Mouse (Mus musculus): ENCODE measurements at regions not wholly inside any gene's neighbourhood (a gene's known extent, or its start where the extent isn't known, plus 50 kb on each side); places are given as distances from the start of the nearest gene placed in this dataset.

DNA sequence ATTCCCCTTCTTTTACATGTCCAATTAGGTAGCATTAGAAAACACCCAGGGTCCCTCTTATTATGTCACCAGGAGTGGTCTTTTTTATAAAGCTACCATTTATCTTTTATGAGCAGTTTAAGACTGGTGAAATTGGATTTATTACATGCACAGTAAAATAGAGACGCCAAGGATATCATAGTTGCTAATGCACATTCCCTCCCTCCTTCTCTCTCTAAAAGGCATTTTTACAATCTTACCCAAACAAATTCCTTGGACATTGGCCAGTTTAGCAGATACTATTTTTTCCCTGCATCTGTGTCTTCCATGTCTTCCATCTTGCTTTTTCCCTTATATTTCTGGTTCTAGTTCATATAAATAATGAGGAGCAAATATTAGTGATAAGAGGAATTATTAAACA lies 186.7 kb upstream of the Robo2 start:
- no peak for DNase-seq

DNA sequence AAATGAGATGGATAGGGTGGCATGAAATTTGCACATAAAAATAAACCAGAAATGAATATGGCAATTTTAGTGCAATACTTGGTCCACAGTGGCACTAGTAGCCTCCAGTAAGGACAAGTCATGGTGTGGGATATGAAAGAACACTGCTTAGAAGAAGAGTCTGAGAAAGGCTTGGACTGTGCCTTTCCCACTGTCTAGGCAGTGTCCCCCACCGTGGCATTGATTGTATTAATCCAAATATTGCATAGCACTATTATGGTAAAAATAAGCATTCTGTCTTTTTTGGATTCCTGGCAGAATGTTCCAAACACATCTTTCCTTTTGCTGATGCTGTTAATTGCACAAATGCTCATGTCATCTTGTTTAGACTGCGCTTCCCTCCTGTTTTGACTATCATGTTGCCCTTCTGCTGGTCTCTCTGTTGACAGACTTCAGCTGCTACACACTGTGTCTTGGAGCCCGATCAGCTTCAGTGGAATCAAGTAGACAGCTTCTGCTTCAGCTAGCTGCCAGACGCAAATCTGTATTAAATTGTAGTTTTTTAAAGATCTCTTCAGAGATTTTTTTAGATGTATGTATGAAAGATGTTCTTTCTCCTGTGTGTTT lies 186.2 kb upstream of the Robo2 start:
- no peak for DNase-seq

DNA sequence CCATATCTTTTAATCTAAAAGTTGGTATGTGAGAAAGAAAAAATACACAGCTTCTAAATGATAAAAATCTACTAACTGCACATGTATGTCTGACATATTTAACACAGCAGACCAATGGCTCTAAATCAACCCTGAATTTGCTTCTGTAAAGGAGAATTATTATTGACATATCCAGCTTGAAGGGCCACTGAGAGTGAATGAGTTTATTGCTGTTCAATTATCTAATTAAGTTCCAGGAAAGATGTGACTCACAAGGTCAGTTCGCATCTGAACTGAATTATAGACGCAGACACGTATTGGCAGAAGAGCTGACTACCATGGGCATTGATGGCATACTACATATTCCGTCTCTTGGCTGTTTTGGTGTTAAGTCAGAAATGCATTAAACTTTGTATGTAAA lies 180.3 kb upstream of the Robo2 start:
- DNase-seq, result no peak

DNA sequence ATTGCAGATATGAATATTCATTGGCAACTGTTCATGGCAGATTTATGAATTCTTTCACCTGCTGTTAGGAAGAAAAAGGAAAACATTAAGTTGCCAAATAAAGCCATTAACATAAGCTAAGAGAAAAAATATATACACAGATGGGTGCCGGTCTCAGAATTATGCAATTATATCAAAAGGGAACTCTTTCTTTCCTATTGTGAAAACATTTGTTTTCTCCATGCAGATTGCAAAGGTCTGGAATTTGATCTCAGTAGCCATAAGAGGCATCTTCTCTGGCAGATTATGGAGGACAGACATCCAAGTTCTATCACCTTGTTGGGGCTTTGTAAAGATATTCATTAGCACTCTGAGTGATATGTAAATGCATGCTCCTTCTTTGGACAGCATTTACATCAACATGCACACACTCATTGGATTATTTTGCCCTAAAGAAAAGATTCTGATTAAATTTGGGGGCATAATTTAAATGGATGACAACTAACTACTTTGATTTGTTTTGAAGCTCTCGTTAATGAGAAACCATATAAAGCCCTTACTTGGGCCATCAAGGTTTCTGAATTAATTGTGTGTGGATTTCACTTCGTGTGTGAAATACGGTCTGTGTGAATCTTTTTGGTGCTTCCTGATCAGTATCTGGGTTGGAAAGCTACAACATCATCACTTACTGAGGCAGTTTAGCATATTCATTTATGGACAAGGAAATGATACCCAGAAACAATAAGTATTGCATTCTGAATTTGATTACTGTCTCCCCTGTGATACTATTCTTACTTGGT lies 171.2 kb upstream of the Robo2 start:
- DNase-seq, result no peak

DNA sequence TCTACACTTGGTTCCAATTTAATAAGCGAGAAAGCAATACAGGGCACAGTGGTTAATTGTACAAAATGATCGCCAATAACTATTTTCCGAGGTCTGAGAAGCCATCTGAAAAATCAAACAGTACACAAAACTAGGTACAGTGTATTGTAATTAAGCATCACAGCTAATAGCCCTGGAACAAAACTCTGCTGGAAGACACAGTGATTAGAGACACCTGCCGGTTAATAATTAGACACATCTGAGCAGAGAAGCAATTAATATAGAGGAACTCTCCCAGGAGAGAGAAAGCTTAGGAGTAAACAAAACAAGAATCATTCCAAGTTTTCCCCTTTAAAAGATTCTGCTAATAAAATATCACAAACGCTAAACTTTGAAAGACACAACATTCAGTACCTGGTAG lies 136.7 kb upstream of the Robo2 start:
- DNase-seq, result no peak

DNA sequence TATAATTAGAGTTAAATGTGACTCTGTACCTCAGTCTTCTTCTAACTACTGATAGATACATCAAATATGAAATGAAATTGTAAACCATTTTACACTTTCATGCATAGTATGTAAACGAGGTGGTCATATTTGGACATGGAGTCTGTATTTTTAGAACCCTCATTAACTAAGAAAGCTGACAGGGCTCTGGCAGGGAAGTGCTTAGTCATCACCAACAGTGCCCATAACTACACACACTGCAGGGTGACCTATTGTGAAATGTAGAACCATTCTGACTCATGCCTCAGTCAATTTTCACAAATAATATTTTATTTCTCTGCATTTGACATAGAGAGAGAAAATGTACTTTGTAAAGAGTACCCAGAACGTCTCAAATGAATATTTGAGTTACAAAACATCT lies 118.9 kb upstream of the Robo2 start:
- no peak for DNase-seq

DNA sequence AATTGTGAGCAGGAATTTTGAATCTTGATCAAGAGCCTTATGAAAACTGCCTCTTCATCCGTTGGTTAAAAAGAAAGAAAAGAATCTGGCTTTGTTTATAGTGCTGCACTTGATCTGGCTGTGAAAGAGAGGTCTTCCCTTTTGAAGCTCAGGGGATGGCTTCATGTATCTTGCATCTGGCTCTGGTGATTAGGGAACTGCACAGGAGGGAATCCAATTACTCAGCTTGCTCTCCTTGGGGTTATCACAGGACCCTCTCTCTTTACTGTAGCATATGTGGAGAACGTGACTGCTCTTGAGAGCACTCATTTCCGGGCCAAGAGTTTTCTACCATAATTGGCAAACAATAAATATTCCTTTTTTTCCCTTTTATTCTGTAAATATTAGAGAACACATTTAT lies 116.6 kb upstream of the Robo2 start:
- no peak for DNase-seq

DNA sequence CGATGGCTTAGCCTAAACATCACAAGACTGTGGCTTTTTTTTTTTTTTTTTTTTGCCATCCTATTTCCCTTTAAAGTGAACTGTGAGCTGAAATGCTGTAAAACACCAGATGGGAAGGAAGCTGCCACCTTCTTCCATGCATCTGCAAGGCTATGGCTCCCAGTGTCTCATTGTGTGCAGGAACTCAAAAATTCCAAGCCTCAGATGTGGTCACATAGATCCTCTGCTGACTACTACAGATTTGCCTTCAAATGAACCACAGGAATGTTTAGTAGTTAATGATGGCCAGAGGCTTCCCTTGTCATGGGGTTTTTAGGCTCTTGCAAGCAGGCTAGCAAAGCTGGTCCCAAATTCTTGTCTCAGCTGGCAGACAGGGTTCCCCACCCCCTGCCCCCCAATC lies 114.9 kb upstream of the Robo2 start:
- no peak for DNase-seq

DNA sequence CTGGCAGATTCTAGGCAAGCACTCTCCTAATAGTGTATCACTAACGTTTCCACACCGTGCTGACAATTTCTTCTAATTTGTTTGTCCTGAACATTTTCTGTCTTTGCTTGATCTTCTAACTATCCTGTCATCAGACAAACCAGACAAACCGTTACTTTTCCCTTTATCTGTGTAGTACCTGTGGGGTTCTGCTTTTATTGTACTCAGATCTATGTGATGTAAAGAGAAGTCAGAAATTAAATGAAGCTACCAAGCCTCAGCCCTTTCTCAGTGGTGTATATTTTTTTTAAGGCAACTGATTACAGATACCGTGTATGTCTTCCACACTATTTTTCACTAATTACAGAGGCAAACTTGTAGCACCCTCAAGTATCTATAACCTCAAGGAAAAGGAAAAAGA lies 108.9 kb upstream of the Robo2 start:
- no peak for DNase-seq

DNA sequence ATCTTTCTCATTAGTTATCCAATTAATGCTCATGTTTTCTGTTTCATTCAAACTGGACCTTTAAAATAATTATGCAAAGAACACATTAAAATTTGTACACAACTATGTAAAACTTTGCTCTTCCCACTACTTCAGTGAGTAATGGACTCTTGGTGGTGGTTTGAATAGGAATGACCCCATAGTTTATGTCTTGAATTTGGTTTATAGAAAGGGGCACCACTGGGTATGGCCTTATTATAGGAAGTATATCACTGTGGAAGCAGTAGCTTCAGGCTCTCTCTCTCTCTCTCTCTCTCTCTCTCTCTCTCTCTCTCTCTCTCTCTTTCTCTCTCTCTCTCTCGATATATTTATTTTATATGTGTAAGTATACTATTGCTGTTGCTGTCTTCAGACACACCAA lies 106.3 kb upstream of the Robo2 start:
- DNase-seq, result no peak

DNA sequence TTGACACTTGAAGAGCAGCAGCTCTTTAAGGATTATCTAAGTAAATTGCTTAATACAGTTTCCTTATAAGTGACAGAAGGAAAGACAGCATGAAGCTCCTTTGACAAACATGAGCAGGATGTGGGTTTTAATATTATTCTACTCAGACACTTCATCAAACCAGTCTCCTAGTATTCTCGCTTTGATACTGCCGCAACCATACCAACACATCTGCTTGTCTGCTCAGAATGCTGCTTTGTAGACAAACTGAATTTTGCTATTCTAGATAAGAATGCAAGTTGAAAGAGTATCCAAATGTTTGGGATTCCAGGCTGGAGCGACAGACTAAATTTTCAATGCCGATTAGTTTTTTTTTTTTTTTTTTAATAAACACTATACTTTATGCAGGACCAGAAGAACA lies 105.7 kb upstream of the Robo2 start:
- DNase-seq, result no peak

DNA sequence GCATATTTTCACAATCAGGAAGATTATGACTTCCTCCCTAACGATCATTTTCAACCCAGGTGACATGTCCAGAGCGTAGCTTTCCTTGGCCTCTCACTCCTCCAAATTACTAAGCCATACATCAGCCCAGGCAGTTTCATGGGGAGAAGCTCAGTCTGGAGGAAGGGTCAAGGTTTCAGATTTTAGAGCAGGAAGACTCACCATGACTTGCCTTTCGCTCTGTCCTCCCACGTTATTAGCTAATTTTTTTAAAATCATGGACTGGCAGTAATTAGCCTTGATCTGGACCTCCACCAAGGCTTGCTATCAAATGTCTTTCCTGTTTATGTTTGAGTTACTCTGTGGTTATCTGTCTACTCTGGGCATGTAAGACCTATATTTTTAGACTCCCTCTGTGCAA lies 102.9 kb upstream of the Robo2 start:
- DNase-seq, result no peak

DNA sequence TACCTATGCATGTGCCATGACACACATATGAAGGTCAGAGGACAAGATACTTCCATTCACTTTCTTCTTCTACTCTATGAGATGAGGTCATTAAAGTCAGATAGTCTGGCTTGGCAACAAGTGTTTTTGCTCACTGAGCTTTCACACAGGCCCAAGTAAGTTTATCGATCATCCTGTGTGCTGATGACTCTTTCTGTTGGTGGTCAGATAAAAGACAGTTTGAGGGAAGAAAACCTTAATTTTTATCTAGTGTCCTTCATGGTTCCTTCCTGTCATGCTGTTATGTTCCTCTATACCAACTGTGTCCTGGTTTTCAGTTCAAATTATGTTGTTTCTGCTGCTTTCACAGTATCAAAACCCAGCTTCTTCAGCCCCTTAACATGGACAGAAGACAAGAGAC lies 98.8 kb upstream of the Robo2 start:
- DNase-seq, result no peak

DNA sequence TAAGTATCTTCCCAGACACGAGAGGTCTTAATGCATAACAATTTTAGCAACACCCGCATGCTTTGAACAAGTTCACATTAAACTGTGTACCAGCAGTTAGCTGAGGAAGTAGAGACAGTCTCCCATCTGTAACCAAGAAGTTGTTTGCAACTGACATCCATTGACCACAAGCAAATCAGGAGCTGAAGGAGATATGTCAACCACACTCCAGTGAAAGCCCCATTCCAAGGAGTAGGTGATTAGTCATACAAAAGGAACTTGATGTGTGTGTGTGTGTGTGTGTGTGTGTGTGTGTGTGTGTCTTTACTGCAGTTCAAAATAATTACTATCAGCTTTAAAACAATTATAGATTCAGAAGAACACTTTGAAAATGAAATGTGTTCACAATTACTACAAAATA lies 97.9 kb upstream of the Robo2 start:
- no peak for DNase-seq

DNA sequence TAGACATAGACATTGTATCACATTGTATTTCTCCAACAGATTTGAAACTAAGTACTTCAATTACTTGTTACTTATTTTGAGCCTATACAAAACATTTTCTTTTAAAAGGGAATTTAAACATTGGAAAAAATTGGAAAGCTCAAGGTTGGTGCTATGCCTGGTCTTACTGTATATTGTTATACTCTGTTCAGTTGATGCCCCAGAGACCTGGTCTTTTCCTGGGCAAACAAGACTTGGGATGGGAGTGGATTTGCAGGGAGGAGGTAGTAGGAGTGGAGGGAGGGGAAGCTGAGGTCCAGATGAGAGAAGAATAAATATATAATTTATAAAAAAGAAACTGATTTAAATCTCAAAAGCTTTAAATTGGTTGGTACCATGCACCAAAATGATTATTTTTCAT lies 95.1 kb upstream of the Robo2 start:
- no peak for DNase-seq

DNA sequence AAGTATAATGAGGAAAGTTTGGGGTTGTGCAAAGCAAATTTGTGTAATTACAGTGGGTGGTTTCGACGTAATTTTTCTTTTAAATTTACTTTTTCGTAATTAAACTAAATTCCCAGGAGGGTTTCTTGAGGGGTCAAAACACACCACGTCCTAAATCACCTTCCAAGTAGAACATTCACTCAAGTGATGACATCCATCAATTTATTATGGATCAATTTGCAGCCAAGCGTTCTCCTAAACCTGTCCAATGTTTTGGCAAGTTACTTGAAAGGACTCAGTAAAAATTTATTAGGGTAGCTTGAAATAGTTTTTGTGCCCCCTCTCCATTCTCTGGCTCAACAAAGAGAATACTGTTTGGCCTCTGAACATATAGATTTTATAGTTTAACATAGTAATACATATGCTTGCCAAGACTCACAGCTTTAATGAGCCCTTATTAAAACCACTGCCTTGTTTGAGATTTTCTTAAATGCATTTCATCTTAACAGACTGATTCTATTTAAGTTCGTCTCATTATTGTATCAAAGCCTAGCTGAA lies 94.6 kb upstream of the Robo2 start:
- DNase-seq, result no peak

DNA sequence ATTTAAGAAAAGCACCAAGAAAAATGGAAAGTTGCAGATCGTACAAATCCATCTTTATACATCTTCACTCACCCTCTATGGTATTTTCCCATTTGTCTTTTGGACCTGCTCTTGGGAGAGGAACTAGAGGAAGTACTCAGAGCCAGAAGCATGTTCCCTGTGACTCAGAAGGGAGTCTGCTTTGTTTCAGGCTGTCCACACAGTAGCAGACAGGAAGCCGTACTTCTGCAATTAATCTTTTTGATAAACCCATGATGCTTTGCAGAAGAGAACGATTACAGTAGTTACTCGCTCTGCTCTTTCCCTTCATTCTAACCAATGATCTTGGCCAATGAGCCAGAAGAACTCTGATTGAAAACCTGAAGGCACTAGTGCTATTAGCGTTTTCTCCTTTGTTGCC lies 92.8 kb upstream of the Robo2 start:
- DNase-seq, result no peak

DNA sequence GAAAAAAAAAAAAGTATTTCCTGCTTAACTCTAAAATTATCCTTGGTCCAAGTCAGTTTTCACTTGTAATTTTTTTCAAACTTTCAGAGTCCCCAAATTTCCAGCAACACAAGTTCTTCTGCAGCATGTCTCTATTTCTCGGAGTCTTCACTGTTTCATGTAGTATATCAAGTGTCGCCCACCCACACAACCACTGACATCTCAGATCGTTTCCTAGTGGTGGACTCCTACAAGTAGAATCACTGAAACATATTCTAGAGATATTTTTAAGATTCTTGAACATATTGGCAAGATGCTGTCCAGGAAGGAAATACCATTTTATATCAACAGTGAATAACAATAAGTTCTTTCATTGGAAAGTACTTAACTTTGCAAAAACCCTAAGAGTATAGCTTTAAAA lies 89.1 kb upstream of the Robo2 start:
- no peak for DNase-seq

DNA sequence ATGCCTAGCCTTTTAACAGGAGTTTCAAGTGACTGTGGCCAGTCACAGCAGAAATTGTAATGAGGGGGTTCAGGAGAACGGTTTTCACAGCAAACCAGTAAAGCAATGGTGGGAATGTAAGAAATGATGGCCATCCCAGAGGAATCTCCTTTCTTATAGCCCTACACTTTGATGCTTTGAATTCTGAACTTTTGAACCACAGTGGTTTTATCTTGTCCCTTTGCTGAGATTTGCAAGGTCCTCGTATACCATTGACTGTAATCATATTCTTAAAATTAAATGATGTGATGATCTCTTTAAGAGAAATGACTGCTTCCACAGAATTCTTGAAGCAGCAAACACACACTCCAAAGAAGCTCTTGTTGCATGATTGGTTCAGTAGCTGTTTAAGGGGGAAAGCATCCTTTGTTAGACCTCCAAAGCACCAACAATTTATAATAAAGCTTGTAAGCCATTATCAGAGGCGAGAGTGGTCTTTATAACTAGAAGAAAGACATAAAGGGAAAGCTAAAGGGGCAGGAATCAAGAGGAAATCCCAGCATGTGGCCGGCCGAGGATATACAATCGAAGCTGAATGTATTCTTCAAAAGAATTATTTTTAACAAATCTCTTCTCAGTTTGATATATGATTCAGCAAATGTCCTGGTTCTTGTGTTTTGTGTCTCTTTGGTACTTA lies 56.3 kb upstream of the Robo2 start:
- DNase-seq, result no peak

DNA sequence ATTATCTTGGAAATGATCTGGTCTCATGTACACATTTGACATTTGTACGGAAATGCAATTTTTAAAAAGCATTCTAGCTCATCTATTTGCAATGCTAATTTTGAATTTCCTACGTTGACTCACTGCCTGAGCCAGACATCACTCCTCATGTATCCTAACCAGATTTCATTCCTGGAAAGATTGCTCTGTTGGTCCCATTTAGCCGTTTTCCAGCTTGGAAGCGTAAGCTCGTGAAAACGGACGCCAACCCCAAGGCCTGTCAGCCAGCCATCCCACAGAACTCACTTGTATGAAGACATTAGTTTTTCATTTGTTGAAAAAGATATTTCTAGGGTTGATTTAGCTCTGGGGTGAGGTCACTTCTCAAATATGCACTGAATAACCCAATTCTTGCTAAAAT lies 55.5 kb upstream of the Robo2 start:
- no peak for DNase-seq

DNA sequence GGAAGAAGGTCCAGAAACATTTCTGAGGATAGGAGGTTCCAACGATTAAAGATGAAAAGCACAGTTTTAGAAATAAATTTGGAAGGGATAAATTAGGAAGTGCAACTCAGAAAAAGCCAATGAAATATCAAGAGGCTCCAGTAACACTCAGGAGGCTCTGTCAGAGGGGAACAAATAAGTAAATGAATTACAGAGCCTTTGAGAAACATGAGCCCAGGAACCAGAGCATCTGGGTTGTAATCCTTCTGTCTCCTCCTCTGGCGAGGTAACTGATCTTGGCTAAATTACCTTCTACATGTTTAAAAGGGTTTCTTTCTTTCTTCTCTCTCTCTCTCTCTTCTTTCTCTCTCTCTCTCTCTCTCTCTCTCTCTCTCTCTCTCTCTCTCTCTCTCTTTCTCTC lies 53.2 kb upstream of the Robo2 start:
- DNase-seq, result no peak

DNA sequence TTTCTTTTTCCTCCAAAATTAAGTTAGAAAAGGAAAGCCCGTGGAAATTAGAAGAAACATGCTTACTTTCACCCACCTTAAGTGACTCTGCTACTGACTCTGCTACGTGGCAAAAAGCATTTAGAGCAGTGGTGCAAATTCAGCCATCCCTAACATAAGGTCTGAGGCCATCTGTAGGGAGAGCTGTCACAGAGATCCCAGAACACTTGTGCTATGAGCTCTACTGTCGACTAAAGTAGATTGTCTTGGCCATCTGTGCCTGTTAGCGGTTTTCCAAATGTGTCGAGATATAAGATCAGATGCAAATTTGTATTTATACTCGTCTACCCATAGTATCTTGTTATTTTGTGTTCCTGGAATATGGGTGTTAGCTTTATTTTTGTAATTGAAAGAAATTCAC lies 52.7 kb upstream of the Robo2 start:
- no peak for DNase-seq

DNA sequence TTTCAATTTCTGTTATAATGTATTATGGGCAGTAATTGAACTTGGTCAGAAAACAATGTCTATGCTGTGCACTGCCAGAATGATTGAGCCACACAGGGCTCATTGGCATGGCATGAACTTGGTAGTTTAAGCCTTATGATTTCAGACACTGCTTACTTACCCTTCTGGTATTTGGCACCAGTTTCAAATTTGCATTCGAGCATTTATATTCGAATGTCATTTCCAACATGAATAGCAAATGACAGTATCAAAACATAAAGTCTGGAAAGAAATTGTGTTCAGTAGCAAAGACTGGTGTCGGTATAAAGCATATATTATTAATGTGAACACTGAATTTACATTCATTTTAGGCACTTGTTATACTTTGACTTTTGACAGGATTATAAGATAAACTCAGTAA lies 50.8 kb upstream of the Robo2 start:
- no peak for DNase-seq

Measured in adrenal gland, postnatal 25 days (tissue).